Mouse (Mus musculus): ENCODE data around the gene Tomm40l.

Tomm40l gene

DNA sequence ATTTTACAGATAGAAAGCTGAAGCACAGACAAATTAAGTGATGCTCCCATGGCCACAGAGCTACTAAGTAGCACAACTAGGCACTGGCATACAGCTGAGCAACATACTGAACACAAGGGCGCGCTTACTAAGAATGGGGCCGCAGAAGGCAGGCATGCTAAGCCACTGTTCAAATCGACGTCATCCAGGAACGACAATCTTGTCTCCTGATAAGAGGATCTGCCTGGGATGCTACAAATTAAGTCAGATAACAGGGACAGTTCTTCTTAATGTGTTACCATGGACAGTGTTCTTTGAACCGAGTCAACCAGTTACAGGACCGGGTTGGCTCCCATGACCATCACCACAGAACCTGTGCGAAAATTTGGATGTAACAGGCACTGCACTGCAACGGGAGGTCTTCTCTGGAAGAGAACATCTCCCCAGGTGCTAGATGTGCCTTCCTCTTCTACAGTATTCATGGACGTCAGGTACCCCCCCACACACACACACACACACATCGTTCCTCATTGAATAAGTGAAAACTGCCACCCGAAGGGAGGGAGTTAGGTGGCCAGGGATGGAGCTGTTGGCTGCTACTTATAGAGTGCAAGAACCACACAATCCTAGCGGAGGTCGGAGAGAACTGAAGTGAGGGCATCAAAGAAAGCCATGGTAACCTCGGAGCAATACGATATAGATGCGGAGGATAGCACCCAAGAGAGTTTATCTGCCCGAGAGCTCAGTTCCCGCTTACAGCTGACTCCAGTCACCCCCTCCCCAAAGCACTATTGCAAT is 27.1 kb downstream of the Tomm40l start:
- intact Hi-C loops (cut with DNase I): no loop called here

DNA sequence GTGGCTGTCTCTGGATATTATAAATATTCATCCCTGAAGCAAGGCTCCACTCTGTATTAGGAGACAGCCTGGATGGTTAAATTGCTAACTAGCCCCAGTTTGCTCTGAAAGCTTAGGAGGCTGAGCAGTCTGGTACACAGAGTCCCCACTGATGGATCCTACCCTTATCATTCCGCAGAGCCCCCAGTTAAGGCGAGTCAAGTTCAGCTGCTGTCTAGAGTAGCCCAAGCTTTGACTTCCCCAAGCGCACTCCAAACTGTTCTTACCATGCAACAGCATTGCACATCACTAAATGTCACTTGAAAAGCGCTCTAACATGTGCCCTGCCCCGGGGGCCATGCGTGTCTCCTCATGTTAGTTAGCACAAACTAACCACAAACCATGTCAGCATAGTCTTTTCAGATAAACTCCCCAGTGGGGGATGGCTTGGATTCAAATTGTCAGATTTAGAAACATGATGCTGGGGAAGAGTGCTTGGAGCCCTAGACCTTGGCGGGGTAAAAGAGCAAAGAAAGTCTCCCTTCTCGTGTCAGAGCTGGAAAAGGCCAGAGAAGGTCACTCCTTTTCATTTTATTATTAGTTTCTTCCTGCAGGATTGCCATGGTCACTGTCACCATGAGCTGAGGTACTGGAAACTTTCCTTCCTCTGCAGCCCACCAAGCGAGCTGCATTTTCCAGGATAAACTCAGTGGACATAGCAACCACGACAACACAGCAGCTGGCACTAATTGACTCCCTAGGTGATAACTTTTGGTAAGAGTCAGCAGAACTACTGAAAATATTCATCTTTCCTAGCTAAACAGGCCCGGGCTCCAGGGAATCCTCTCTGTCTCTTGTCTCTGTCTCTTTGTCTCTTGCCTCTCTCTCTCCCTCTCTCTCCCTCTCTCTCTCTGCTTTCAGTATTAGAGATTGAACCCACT is 28.1 kb downstream of the Tomm40l start:
- intact Hi-C loops (cut with DNase I): no loop called here

DNA sequence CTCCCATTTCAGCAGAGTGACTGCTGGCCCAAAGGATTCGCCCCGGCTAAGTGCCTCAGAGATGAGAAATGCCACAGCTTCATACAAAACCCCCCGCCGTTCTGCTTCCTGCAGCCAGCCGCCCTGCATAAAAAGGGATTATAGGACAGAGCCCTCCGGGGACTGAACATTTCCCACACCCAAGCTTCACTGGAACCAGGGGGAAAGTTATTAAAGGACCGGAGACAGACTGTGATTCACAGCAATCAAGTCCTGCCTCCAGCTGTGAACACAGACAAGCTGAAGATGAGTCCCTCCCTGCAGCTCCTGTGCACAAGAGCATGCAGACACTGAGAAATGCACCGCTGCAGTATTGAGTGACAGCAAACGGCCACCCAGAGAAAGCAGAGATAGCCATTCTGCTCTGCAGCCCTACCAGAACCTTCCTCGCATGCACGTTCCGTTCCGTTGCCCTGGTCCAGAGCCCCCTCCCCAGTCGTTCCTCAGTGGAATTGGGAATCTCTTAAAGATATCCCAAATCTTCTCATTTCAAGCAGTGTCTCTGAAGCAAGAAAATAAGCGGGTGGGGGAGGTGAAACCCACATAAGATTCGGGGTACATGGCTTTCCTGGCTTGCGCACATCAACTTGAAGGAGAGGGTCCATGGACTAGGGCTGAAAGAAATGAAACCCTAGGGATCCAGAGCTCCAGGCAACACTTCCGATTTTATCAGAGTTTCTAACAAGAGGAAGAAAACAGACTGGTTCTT is 29.0 kb downstream of the Tomm40l start:
- intact Hi-C loops (cut with DNase I): no loop called here

DNA sequence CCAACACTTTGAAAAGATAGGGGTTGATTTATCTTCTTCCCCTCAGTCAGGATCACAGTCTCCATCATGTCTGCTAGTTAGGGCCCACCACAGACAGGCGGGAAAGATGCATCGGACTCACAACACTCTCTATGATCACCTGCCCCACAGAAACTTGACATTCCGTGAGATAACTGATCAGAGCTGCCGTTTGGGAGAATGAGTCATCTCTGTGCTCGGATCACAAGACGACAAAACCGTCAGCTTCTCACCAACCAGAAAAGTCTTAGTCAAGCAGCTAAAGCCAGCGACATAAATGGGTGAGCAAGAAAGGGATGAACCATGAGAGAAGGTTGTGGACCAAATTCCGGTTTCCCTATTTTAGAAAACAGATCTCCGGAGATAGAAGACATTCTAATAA is 30.0 kb downstream of the Tomm40l start:
- intact Hi-C loops (cut with DNase I): no loop called here

DNA sequence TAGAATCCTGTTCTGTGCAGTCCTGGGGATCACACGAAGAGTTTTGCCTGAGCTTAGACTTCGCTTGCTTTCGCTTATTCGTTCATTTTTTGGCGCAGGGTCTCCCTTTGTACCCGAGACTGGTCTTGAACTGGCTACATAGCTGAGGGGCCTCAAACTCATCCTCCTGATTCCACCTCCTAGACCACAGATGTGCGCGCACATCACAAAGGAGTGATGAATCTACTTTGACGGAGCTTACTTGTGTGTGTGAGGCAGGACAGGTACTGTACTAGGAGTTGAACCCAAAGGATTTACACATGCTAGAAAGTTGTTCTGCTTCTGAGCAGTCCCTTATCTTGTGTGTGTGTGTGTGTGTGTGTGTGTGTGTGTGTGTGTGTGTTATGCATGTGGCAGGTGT is 31.5 kb downstream of the Tomm40l start:
- intact Hi-C loops (cut with DNase I): no loop called here

DNA sequence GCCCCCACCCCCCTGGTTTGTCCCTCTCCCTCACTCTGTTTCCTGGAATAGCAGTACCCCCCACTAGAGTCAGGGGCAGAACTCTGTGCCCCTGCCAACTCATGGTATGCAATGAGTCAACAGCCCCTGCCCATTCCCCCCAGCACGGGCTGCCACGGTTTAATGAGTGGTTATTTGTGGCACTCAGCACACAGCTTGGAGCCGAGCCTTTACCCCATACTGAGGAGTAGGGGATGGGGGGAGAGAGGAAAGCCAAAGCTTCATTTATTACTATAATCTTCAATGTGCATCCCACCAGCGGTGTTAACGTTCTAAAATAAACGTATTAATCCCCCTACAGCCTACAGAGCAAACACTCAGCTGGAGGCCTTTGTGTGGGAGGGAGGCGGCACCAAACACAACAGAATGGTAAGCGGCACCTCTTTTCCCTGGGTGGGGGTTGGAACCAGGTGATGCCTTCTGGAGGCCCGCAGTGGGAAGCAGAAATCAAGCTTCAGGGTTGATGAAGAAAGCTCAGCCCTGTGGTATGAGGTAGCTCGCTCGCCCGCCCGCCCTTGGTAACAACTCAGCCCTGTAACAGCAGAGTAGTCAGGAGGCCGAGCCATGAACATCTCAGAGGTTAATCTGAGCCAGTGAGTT is 32.7 kb downstream of the Tomm40l start:
- intact Hi-C loops (cut with DNase I): no loop called here

DNA sequence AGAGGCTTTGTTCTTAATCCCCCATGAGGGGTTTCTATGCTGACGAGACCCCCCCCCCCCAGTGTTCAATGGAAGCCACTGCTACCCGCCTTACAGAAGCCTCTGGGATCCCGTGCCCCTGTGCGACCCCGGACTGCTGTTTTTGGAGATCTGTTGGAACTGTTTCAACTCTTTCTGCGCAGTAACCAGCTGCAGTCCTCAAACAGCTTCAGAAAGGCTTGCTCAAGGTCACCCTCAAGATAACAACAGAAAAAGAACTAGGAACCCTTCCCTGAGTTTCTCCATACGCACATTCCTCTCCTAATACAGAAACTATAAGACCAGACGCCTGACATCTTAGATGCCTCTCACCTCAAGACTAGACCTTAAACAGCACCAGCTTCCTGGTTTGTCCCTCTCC is 33.3 kb downstream of the Tomm40l start:
- intact Hi-C loops (cut with DNase I): no loop called here

DNA sequence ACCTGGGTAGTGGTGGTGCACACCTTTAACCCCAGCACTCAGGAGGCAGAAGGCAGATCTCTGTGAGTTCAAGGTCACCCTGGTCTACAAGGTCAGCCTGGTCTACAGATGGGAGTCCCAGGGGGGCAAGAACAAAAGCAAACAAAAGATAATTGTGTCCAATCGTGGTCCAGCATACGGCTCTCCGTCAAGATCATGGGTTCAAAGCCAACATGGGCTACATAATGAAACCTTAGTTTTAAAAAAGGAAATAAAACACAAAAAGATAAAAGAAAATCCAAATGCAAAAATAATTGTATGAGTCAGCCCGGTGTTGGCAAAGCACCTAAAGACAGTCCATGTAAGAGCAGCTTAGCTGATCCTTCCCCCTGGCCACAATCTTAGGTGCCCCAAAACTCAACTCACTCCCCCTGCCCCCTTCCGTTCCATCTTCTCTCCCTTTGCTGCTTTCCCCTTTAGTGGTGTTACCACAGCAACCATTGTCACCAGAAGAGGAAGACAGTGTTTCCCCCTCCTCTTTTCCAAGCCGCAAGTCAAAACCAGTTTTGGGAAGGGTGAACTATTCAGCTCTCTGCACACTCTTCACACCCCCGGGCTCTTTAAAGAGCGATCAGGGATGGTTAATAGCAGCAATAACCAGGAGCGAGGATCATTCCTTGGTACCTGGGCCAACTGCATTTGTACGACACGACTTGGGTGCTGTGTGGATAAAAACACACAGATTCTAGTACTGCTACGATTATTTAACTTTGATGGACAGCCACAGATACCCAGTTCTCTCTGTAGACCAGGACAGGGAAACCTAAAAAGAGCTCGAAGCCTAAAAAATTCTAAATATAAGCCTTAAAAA is 34.2 kb downstream of the Tomm40l start:
- intact Hi-C loops (cut with DNase I): no loop called here

DNA sequence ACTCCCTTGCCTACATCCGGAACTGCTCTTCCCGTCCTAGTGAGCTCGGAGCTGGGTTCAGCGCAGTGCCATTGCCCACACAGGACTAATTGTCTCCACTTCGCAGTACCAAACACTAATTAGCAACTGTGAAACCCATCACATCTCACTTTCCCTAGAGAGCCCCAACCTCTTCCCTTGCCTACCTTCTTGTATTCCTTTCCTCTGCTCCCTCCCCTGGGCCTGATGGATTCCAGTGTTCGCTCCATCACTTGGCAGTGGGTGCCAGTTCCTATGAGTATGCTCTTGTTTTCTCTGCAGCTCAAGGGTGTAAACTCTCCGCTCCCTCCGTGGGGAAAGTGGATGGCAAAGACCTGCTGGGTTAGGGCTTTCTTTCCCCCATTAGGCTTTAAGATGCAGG is 36.7 kb downstream of the Tomm40l start:
- intact Hi-C loops (cut with DNase I): no loop called here

DNA sequence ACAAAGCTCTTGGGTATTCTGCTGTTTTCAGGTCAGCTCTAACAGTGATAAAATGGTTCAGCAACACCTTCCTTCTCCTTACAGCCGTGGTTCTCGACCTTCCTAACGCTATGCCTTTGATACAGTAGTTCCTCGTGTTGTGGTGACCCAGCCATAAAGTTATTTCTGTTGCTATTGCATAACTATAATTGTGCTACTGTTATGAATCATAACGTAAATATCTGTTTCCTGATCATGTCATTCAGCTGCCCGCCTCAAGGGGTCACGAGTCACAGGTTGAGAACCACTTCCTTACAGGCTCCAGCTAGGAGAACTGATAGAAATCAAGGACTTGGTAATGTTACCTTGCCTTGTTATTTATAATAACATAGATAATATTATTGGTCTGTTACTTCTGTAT is 38.0 kb downstream of the Tomm40l start:
- intact Hi-C loops (cut with DNase I): no loop called here

DNA sequence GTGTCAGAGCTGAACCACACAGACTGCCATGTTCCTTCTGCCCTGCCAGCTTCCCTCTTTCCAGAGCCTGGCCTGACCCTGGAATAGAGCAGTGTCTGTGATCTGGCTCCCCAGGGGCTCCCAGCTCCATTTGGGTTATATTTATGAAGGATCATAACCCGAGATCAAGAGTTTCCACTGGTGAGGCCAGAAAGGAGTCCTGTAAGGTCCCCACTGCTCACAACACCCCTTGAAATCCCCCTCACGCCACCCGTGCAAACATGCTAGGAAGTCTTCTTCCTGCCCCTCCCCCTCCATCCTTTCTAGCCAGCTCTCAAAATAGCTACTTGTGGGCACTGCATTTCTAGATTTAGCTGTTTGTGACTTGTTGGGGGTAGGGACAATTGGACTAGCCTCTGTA is 38.7 kb downstream of the Tomm40l start:
- intact Hi-C loops (cut with DNase I): no loop called here

DNA sequence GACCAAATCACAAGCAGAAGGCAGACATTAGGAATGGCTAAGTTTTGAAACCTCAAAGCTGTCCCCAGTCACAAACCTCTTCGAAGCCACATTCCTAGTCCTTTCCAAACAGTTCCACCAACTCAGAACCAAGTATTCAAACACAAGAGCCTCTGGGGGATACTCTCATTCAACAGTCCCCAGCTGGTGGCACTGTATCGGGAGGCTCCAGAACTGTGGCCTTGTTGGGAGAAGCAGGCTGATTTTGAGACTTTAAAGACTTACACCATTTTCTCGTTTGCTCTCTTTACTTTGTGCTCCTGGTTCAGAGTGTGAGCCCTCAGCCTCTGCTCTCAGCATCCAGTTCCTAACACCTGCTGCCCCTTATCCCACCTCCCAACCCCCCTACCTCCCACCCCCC is 39.3 kb downstream of the Tomm40l start:
- intact Hi-C loops (cut with DNase I): no loop called here

DNA sequence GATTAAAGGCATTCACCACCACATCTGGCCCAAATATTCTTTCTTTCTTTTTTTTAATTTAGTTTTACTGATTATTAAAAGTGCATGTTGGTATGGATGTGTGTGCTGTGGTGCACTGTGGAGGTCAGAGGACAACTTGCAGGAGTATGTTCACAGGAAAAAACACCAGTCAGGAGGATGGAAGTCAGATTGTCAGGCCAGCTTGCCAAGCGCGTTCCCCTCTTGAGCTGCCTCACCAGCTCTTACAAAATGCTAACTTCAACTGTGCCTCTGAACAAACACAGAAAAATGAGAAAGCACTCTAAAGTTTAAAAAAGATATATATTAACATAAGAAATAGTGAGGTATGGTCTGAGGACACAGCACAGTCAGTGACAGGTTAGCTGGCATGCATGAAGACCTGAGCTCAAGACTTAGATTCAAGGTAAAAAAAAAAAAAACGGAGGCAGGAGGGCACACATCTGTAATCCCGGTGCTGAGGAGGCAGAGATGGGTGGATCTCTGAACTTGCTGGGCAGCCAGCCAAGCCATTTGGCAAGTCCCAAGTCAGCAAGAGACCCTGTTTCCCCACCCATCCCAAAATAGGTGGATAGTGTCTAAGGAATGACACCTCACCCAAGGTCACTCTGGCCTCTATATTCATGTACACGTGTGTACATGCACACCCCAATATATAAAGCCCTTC is 42.7 kb downstream of the Tomm40l start:
- intact Hi-C loops (cut with DNase I): no loop called here

DNA sequence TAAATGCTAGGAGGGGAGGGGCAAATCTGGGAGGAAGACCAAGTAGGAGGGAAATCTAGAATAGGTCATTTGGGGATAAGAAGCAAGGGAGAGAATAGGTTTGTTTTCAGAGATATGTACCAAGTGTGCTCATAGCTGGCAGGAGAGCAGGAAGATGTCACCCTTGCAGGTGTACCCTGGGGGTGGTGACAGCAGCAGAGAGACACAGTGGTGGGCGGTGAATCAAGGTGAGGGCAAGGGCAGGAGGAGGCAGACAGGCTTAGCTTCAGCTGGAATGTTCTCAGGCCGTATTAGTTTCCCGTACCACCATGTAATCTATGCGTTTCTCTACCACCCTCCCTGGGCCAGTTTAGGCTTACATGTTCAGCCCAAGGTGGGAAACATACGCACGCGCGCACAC is 49.5 kb downstream of the Tomm40l start:
- intact Hi-C loops (cut with DNase I): loop anchor here (5.0 kb wide), 1 partner anchor 35 kb away; no protein-coding TSS in a partner anchor

DNA sequence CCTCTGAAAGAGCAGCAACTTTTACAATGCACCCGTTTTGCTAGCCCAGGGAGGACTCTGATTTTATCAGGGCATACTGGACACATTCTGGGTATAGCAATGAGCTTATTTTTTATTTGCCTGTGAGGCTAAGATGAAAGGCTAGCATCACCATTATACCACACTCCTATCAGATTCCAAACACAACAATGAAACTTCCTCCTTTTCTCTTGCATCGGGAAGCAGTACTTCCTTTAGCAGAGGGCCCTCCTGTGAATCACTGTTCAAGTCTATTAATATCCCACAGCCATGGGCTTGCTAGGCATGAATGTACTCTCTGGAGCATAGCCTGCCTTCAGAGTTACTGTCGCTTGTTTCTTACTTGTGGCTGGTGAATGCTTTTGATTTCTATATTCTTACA is 51.2 kb downstream of the Tomm40l start:
- intact Hi-C loops (cut with DNase I): loop anchor here (5.0 kb wide), 1 partner anchor 36 kb away; no protein-coding TSS in a partner anchor

DNA sequence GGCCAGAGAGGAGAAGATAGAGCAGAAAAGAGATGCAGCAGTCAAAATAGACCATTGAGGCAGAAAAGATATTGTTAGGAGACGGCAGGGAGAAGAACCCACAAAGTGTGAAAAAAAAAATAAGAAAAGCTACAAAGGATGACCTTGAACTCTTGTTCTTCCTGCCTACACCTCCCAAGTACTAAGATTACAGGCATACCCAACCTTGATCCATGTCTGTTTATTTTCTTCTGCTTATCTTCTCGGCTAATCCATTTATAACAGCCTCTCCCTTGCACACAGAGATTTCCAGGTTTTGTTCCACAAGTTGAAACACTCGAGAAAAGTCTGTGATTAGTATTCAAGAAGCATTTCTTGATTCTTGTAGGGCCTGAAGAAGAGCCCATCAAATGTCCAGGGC is 52.4 kb downstream of the Tomm40l start:
- intact Hi-C loops (cut with DNase I): loop anchor here (5.0 kb wide), 1 partner anchor 37 kb away; no protein-coding TSS in a partner anchor

DNA sequence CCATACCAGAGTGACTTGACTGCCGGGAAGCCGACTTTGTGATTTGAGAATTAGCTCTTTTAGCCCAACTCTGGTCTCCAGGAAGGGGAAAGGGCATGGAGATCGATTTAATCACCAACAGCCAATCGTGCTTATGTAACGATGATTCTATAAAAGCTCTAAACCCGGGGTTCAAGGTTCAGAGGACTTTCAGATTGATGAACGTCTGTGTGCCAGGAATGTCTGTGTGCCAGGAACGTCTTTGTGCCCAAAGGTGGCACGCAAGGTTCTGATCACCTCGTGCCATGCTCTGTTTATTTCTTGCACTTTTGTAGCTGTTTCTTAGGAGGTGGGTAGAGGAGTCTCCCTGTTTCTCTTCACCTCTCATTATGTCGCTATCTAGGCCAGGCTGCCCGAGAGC is 53.4 kb downstream of the Tomm40l start:
- intact Hi-C loops (cut with DNase I): no loop called here
